Mouse (Mus musculus) brain, embryonic 18.5 days (tissue): Measurements from ENCODE around the gene Bckdk.
"Not testable (repeated sequence)": the region's sequence is repeated elsewhere in the genome, so short reads cannot be mapped to it uniquely, and the experiment has no call there.

Experiments used
- DNase-seq: peaks from one replicate; pipeline ENCODE4 v3.0.0-alpha.2; 2012; ENCODE audit warnings: low read depth, low spot score

Gene Bckdk

GRCm38 (mm10) chr7:127895891-127896290, 8.0 kb upstream of the Bckdk start:
- DNase-seq = not testable (repeated sequence)

- DNase-seq = no peak
Observed at GRCm38 (mm10) chr7:127896384-127896783, 7.5 kb upstream of the Bckdk start.

- DNase-seq = no peak
Observed at GRCm38 (mm10) chr7:127897542-127897941, 6.3 kb upstream of the Bckdk start.

GRCm38 (mm10) chr7:127898179-127898956, 5.5 kb upstream of the Bckdk start:
- no peak for DNase-seq

- DNase-seq = no peak
Observed at GRCm38 (mm10) chr7:127899997-127900396, 3.9 kb upstream of the Bckdk start.

- DNase-seq = no peak
Observed at GRCm38 (mm10) chr7:127901772-127902171, 2.1 kb upstream of the Bckdk start.

GRCm38 (mm10) chr7:127907939-127908338, 4.1 kb downstream of the Bckdk start:
- no peak for DNase-seq

GRCm38 (mm10) chr7:127908656-127909055, 4.8 kb downstream of the Bckdk start:
- no peak for DNase-seq

- DNase-seq = peak; percentile 83
Observed at GRCm38 (mm10) chr7:127912190-127912871, 8.4 kb downstream of the Bckdk start, which contains the start of gene Kat8. Kat8 (plus strand) TSS chr7:127912516.

GRCm38 (mm10) chr7:127912938-127913337, 9.1 kb downstream of the Bckdk start:
- DNase-seq = no peak

GRCm38 (mm10) chr7:127915293-127915692, 11.4 kb downstream of the Bckdk start:
- no peak for DNase-seq

GRCm38 (mm10) chr7:127918203-127918602, 14.3 kb downstream of the Bckdk start:
- no peak for DNase-seq

GRCm38 (mm10) chr7:127919290-127919689, 15.4 kb downstream of the Bckdk start:
- no peak for DNase-seq

- no peak for DNase-seq
Observed at GRCm38 (mm10) chr7:127921516-127921915, 17.6 kb downstream of the Bckdk start.

- DNase-seq = no peak
Observed at GRCm38 (mm10) chr7:127922451-127923275, 18.8 kb downstream of the Bckdk start.

GRCm38 (mm10) chr7:127923714-127924113, 19.8 kb downstream of the Bckdk start:
- no peak for DNase-seq

GRCm38 (mm10) chr7:127925252-127925651, 21.4 kb downstream of the Bckdk start:
- DNase-seq = no peak

- no peak for DNase-seq
Observed at GRCm38 (mm10) chr7:127926066-127926465, 22.2 kb downstream of the Bckdk start.

- DNase-seq = no peak
Observed at GRCm38 (mm10) chr7:127926846-127927245, 23.0 kb downstream of the Bckdk start.

GRCm38 (mm10) chr7:127927726-127928125, 23.8 kb downstream of the Bckdk start:
- no peak for DNase-seq

GRCm38 (mm10) chr7:127928596-127928995, 24.7 kb downstream of the Bckdk start:
- no peak for DNase-seq

- DNase-seq = no peak
Observed at GRCm38 (mm10) chr7:127929923-127930322, 26.0 kb downstream of the Bckdk start, which contains the start of gene Prss8. Prss8 (minus strand) TSS chr7:127930104.
